In the genomic region with DNA sequence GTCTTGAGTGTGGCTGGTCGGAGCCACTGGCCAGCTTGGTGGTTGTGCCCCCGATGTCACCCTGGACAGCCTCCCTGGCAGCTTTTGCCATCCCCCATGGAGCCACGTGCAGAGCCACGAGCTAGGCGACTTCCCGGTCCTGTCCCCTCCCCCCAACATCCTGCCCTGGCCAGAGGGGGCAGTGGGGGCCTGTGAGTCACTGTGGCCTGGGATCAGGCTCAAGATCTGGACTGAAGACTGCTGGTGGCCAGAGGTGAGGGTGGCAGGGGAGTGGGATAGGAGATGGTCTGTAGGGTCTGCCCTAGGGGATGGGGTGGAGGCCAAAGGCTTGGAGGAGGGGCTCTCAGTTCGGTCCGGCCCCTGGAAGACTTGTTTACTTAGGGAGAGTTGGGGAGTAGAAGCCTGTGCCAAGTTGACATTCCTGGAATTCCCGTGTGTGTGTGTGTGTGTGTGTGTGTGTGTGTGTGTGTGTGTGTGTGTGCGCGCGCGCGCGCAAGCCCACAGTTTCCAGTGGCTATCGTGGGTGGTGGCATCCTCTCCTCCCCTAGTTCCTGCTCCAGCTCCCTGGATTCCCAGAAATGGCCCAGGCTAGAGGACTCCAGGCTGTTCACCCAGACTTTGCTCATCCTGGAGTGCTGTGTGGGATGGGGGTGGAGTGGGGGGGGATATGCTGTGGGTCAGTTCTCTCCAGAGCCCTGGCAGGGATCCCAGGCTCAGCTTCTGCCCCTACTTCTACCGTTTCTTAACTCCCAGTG, we compare ENCODE assay signal across 8 mouse cellular contexts. TPM values are rescaled to one million over a fixed set of nuclear protein-coding genes. Genes with fewer than 3 reads are reported as not detected.
DNase-seq lines count a peak whose midpoint lies in the region; ATAC-seq lines count a peak whose summit lies in the region.

No protein-coding gene starts in this region.

- peak; percentile 62 to 63 for DNase-seq in cerebellum, postnatal 10 days
- no peak for DNase-seq in cerebellum, postnatal 4 days (ENCODE audit: low spot score in 2 of 2)
- peak; percentile 32 for DNase-seq in T-cell, adult 2 months (ENCODE audit: low spot score)
- peak; percentile 74 for DNase-seq in forebrain, embryonic 11.5 days (ENCODE audit: low spot score)
- DNase-seq in heart, postnatal 25 days (ENCODE audit: low spot score) = peak; percentile 90
- peak; percentile 75 for DNase-seq in limb, embryonic 11.5 days (ENCODE audit: low spot score)
- DNase-seq in midbrain, embryonic 10.5 days (ENCODE audit: low spot score) = peak; percentile 61
- DNase-seq in testis, postnatal 10 days (ENCODE audit: low spot score) = peak; percentile 89

- WGBS in forebrain, embryonic 11.5 days = 4% methylated on average over 16 of the region's 17 CpGs
- 0% methylated on average over 11 of the region's 17 CpGs for WGBS in limb, embryonic 11.5 days
- WGBS in midbrain, embryonic 10.5 days = 4% methylated on average over 17 of the region's 17 CpGs

- intact Hi-C loops in heart, postnatal 25 days (cut with DNase I) = no loop called here

- H3K4me2 ChIP-seq in forebrain, embryonic 11.5 days (ENCODE audit: low read depth, low read length, severe bottlenecking) = peak overlapping the region; percentile 94
- H3K4me2 ChIP-seq in limb, embryonic 11.5 days (ENCODE audit: low read depth, severe bottlenecking) = peak overlapping the region; percentile 90

- ATAC-seq in forebrain, embryonic 11.5 days (replicated peaks; ENCODE audit: low FRiP score) = 0 out of 2 replicates have a peak, but pooled peaks have one; percentile 6
- peak; percentile 42 for ATAC-seq in limb, embryonic 11.5 days (ENCODE audit: insufficient number of reproducible peaks, low FRiP score, low TSS enrichment, low read depth)

- H3K36me3 ChIP-seq in forebrain, embryonic 11.5 days (ENCODE audit: control insufficient read depth, insufficient read depth, low read length) = peaks cover 3% of the 10 kb centered on the region
- H3K36me3 ChIP-seq in limb, embryonic 11.5 days (ENCODE audit: control insufficient read depth, insufficient read depth, low read length) = peaks cover 10% of the 10 kb centered on the region
- H3K36me3 ChIP-seq in midbrain, embryonic 10.5 days = peaks cover 18% of the 10 kb centered on the region

- peak overlapping the region; percentile 78 for H3K4me3 ChIP-seq in forebrain, embryonic 11.5 days (ENCODE audit: low read depth, low read length)
- H3K4me3 ChIP-seq in limb, embryonic 11.5 days (ENCODE audit: low read depth, low read length) = peak overlapping the region; percentile 80
- peak overlapping the region; percentile 84 for H3K4me3 ChIP-seq in midbrain, embryonic 10.5 days

- H3K27ac ChIP-seq in forebrain, embryonic 11.5 days (ENCODE audit: low read depth, low read length) = no peak overlapping the region
- H3K27ac ChIP-seq in limb, embryonic 11.5 days (replicated peaks; ENCODE audit: low read depth, low read length) = no peak overlapping the region; the same call in 1 of the 2 replicates
- H3K27ac ChIP-seq in midbrain, embryonic 10.5 days (replicated peaks) = peak overlapping the region; percentile 99

- peaks cover 16% of the 10 kb centered on the region for H3K4me1 ChIP-seq in forebrain, embryonic 11.5 days (replicated peaks; ENCODE audit: control insufficient read depth, insufficient read depth, low read length)
- peaks cover 18% of the 10 kb centered on the region for H3K4me1 ChIP-seq in limb, embryonic 11.5 days (ENCODE audit: control insufficient read depth, insufficient read depth, low read length)
- peaks cover 55% of the 10 kb centered on the region for H3K4me1 ChIP-seq in midbrain, embryonic 10.5 days

- H3K27me3 ChIP-seq in forebrain, embryonic 11.5 days (ENCODE audit: control insufficient read depth, insufficient read depth, low read length) = peaks cover 12% of the 10 kb centered on the region
- H3K27me3 ChIP-seq in limb, embryonic 11.5 days (ENCODE audit: control insufficient read depth, insufficient read depth, low read length) = no peaks in the 10 kb centered on the region
- H3K27me3 ChIP-seq in midbrain, embryonic 10.5 days (ENCODE audit: low read depth, poor library complexity, severe bottlenecking) = peaks cover 37% of the 10 kb centered on the region

- no peaks in the 10 kb centered on the region for H3K9me3 ChIP-seq in forebrain, embryonic 11.5 days (ENCODE audit: control insufficient read depth, low read length)
- H3K9me3 ChIP-seq in limb, embryonic 11.5 days (ENCODE audit: control insufficient read depth, low read length) = no peaks in the 10 kb centered on the region
- no peaks in the 10 kb centered on the region for H3K9me3 ChIP-seq in midbrain, embryonic 10.5 days (replicated peaks)

- H3K9ac ChIP-seq in forebrain, embryonic 11.5 days (ENCODE audit: low read length) = no peak overlapping the region; the same call in 1 of the 2 replicates
- peak overlapping the region; percentile 92 for H3K9ac ChIP-seq in limb, embryonic 11.5 days (ENCODE audit: low read length)

RNA-seq across cellular contexts. Expression of gene Tspan4, which starts 1.4 kb away (rescaled TPM):
- polyA plus RNA-seq in forebrain, embryonic 11.5 days (2014; fragmentation: Nextera tagmentation; extraction: Ambion mirVana) = 29.7 and 34.0 TPM in 2 replicates
- total RNA-seq in heart, postnatal 25 days (2021) = 10 to 100 TPM; 17.5 to 39.0 TPM
- 21.2 and 22.3 TPM in 2 replicates for polyA plus RNA-seq in limb, embryonic 11.5 days (2014; fragmentation: Nextera tagmentation; extraction: Ambion mirVana)
- 33.3 and 38.7 TPM in 2 replicates for polyA plus RNA-seq in midbrain, embryonic 10.5 days (2016; fragmentation: Nextera tagmentation; extraction: Ambion mirVana)

RNA-seq across cellular contexts. Expression of gene Polr2l, which starts 1.5 kb away (rescaled TPM):
- 73.9 and 78.5 TPM in 2 replicates for polyA plus RNA-seq in forebrain, embryonic 11.5 days (2014; fragmentation: Nextera tagmentation; extraction: Ambion mirVana)
- total RNA-seq in heart, postnatal 25 days (2021) = 10 to 100 TPM; 74.3 to 74.7 TPM
- 70.9 and 73.3 TPM in 2 replicates for polyA plus RNA-seq in limb, embryonic 11.5 days (2014; fragmentation: Nextera tagmentation; extraction: Ambion mirVana)
- 82.1 and 85.0 TPM in 2 replicates for polyA plus RNA-seq in midbrain, embryonic 10.5 days (2016; fragmentation: Nextera tagmentation; extraction: Ambion mirVana)

RNA-seq across cellular contexts. Expression of gene Cd151, which starts 9.2 kb away (rescaled TPM):
- polyA plus RNA-seq in forebrain, embryonic 11.5 days (2014; fragmentation: Nextera tagmentation; extraction: Ambion mirVana) = 40.3 and 48.6 TPM in 2 replicates
- 100 to 1,000 TPM; 280 TPM for total RNA-seq in heart, postnatal 25 days (2021)
- polyA plus RNA-seq in limb, embryonic 11.5 days (2014; fragmentation: Nextera tagmentation; extraction: Ambion mirVana) = 27.2 and 35.7 TPM in 2 replicates
- polyA plus RNA-seq in midbrain, embryonic 10.5 days (2016; fragmentation: Nextera tagmentation; extraction: Ambion mirVana) = 17.3 and 17.6 TPM in 2 replicates

RNA-seq across cellular contexts. Expression of gene Cracr2b, which starts 15.5 kb away (rescaled TPM):
- 3.6 and 5.9 TPM in 2 replicates for polyA plus RNA-seq in forebrain, embryonic 11.5 days (2014; fragmentation: Nextera tagmentation; extraction: Ambion mirVana)
- total RNA-seq in heart, postnatal 25 days (2021) = 10 to 100 TPM; 19.7 to 23.1 TPM
- polyA plus RNA-seq in limb, embryonic 11.5 days (2014; fragmentation: Nextera tagmentation; extraction: Ambion mirVana) = 5.3 and 6.8 TPM in 2 replicates
- 4.1 and 6.9 TPM in 2 replicates for polyA plus RNA-seq in midbrain, embryonic 10.5 days (2016; fragmentation: Nextera tagmentation; extraction: Ambion mirVana)

RNA-seq across cellular contexts. Expression of gene Pnpla2, which starts 21.4 kb away (rescaled TPM):
- polyA plus RNA-seq in forebrain, embryonic 11.5 days (2014; fragmentation: Nextera tagmentation; extraction: Ambion mirVana) = 16.9 and 17.9 TPM in 2 replicates
- 100 to 1,000 TPM; 409 to 426 TPM for total RNA-seq in heart, postnatal 25 days (2021)
- polyA plus RNA-seq in limb, embryonic 11.5 days (2014; fragmentation: Nextera tagmentation; extraction: Ambion mirVana) = 11.3 and 12.5 TPM in 2 replicates
- 15.2 and 17.5 TPM in 2 replicates for polyA plus RNA-seq in midbrain, embryonic 10.5 days (2016; fragmentation: Nextera tagmentation; extraction: Ambion mirVana)

Comparison
In these comparisons a context has a peak if more than half of its experiments do, and no peak if none do; other contexts are left out.
1. DNase-seq: peak in cerebellum, postnatal 10 days (2 of 2), T-cell, adult 2 months (single experiment), forebrain, embryonic 11.5 days (single experiment), heart, postnatal 25 days (single experiment), limb, embryonic 11.5 days (single experiment), midbrain, embryonic 10.5 days (single experiment) and testis, postnatal 10 days (single experiment); none in cerebellum, postnatal 4 days (0 of 2).
2. Peak in every context shown above with its lines, with median percentiles within 50 percentile points of each other: H3K4me3 ChIP-seq.